Mouse (Mus musculus) liver, postnatal 0 days (tissue): ENCODE measurements around the gene Clasp2.
A peak's percentile ranks its signal among the peaks of the same experiment; 100 is the strongest.

Experiments
- CTCF ChIP-seq: sonication (generic); IDR thresholded peaks from 2 replicates; pipeline ENCODE4 v1.5.1; 2016; ENCODE audit warnings: antibody characterized with exemption, low read depth
- EP300 ChIP-seq: IDR thresholded peaks from 2 replicates; pipeline ENCODE4 v1.6.1; 2016; ENCODE audit warnings: antibody characterized with exemption, low read depth, mild to moderate bottlenecking

GRCm38 (mm10) chr9:113844029-113844428 is 102.8 kb downstream of the Clasp2 start:
- TF ChIP-seq CTCF (no peak), EP300 (peak; percentile 30; the same call in 1 of the 2 replicates)
